Mouse (Mus musculus) hindbrain, postnatal 0 days (tissue): Measurements from ENCODE around the gene Ift43. TPM values are rescaled to one million over a fixed set of nuclear protein-coding genes. Genes with fewer than 3 reads are reported as not detected.

Experiments
- ATAC-seq: fragments of 200-750 bp; cut with Nextera tagmentation; 2 replicates; pipeline ENCODE4 v1.8.0; 2017; ENCODE audit warnings: mild to moderate bottlenecking, moderate TSS enrichment, moderate library complexity
- DNase-seq: peaks from one replicate; pipeline ENCODE4 v3.0.0-alpha.2; 2015; ENCODE audit warnings: low spot score
- H3K27ac ChIP-seq: fragments of 300-500 bp; sonication (generic); 2 replicates; pipeline ENCODE4 v1.5.1; 2014; ENCODE audit warnings: mild to moderate bottlenecking
- H3K27me3 ChIP-seq: fragments of 300-500 bp; sonication (generic); 2 replicates; pipeline ENCODE4 v1.6.1; 2014; ENCODE audit warnings: low read length, mixed read lengths; ENCODE audit not compliant: insufficient read depth
- H3K36me3 ChIP-seq: fragments of 300-500 bp; sonication (generic); 2 replicates; pipeline ENCODE4 v1.6.1; 2014; ENCODE audit warnings: low read length, mixed read lengths; ENCODE audit not compliant: insufficient read depth
- H3K4me1 ChIP-seq: fragments of 300-500 bp; sonication (generic); 2 replicates; pipeline ENCODE4 v1.6.1; 2014; ENCODE audit warnings: antibody characterized with exemption, low read length, mixed read lengths; ENCODE audit not compliant: insufficient read depth
- H3K4me2 ChIP-seq: fragments of 300-500 bp; sonication (generic); 2 replicates; pipeline ENCODE4 v1.6.1; 2014; ENCODE audit warnings: low read depth, mild to moderate bottlenecking, low read length, moderate library complexity, mixed read lengths
- H3K4me3 ChIP-seq: fragments of 300-500 bp; sonication (generic); 2 replicates; pipeline ENCODE4 v1.5.1; 2014; ENCODE audit warnings: low read length
- H3K9ac ChIP-seq: fragments of 300-500 bp; sonication (generic); replicated peaks from 2 replicates; pipeline ENCODE4 v1.6.1; 2014; ENCODE audit warnings: mild to moderate bottlenecking, low read length, moderate library complexity, mixed read lengths
- H3K9me3 ChIP-seq: fragments of 300-500 bp; sonication (generic); 2 replicates; pipeline ENCODE4 v1.6.1; 2016; ENCODE audit warnings: low read length, mixed read lengths
- CTCF ChIP-seq: IDR thresholded peaks from 2 replicates; pipeline ENCODE4 v1.5.1; 2016; ENCODE audit warnings: antibody characterized with exemption, control low read depth, low read depth
- WGBS: fragments of 180-500 bp; shearing (Covaris S2); extraction: QIAGEN DNeasy Blood & Tissue Kit; methylation state at CpG from one replicate; pipeline ENCODE4 v1.1.7; 2014; 5-methylcytosine and 5-hydroxymethylcytosine counted together
- polyA plus RNA-seq: library from polyadenylated mRNA; unstranded; fragments of >200 nt; fragmentation: Nextera tagmentation; extraction: Ambion mirVana; gene quantifications from 2 replicates; pipeline ENCODE4 v1.2.1, GENCODE M21; 2015
- total RNA-seq: library from RNA; depleted of rRNA; stranded (reverse); fragments of >200 nt; gene quantifications from 2 replicates; pipeline ENCODE4 v1.2.3, GENCODE M21; 2014

The Ift43 gene
- total and polyA plus RNA-seq, 2 experiments from 2014 or later, result 22.4 to 39.1 TPM

DNA sequence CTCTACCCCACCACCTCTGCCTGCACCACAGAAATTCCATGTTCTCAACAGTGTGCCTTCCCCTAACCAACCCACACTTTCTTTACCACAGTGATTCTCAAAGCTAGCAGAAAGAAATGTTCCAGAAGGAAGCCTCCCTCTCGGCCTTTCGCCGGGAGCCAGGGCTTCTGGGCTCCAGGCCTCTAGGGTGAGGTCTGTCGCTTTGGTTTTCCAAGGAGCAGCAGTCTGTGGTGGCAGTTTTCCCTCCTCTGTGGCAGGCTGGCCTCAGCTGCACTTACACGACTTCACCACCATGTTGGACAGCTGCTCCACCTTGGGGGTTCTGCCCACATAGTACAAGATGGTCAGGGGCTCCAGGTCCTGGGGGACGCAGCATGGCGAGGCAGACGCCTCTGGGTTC lies 24.8 kb upstream of the Ift43 start:
- Histone ChIP-seq H3K4me1 (no peaks in the 10 kb centered on the region), H3K9ac (no peak overlapping the region), H3K27ac (no peak overlapping the region), H3K4me3 (no peak overlapping the region), H3K36me3 (no peaks in the 10 kb centered on the region), H3K27me3 (no peaks in the 10 kb centered on the region), H3K4me2 (no peak overlapping the region), H3K9me3 (no peaks in the 10 kb centered on the region)
- no peak for TF ChIP-seq CTCF
- DNase-seq, result no peak
- no peak for ATAC-seq
- 79% methylated on average over 8 of the region's 8 CpGs for WGBS

DNA sequence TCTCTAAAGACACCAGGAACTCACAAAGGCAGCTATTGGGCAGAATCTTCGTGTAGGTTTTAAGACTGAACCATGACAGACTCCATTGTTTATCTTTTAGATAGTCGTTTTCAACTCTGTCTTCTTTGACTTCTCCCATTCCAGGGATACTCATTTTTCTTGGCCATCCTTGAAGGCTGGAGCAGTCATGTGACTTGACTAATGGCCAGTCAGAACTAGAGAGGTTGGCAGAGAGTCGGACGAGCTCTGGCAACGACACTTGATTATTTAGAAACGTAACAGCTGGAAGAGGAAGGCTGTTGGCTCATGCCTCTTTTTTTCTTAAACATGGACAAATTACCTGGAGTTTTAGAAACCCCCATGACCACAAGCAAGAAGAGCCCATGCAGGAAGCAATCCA lies 23.0 kb upstream of the Ift43 start:
- DNase-seq, result no peak
- 74% methylated on average over 6 of the region's 6 CpGs for WGBS
- no peak overlapping the region for H3K9ac ChIP-seq
- no peak overlapping the region for H3K27ac ChIP-seq
- H3K9me3 ChIP-seq, result no peaks in the 10 kb centered on the region
- TF ChIP-seq CTCF, result no peak
- no peaks in the 10 kb centered on the region for H3K36me3 ChIP-seq
- no peaks in the 10 kb centered on the region for H3K4me1 ChIP-seq
- H3K4me3 ChIP-seq, result no peak overlapping the region
- no peak for ATAC-seq
- H3K4me2 ChIP-seq, result no peak overlapping the region
- H3K27me3 ChIP-seq, result no peaks in the 10 kb centered on the region

- ATAC-seq (no peak), DNase-seq (no peak)
- no peaks in the 10 kb centered on the region for H3K4me1 ChIP-seq
- no peak overlapping the region for H3K9ac ChIP-seq
- no peak overlapping the region for H3K4me3 ChIP-seq
- TF ChIP-seq CTCF, result no peak
- no peak overlapping the region for H3K4me2 ChIP-seq
- H3K27ac ChIP-seq, result no peak overlapping the region
- H3K27me3 ChIP-seq, result no peaks in the 10 kb centered on the region
- no peaks in the 10 kb centered on the region for H3K36me3 ChIP-seq
- no peaks in the 10 kb centered on the region for H3K9me3 ChIP-seq
These were observed 17.5 kb upstream of the Ift43 start for GRCm38 (mm10) chr12:86064796-86065195.

DNA sequence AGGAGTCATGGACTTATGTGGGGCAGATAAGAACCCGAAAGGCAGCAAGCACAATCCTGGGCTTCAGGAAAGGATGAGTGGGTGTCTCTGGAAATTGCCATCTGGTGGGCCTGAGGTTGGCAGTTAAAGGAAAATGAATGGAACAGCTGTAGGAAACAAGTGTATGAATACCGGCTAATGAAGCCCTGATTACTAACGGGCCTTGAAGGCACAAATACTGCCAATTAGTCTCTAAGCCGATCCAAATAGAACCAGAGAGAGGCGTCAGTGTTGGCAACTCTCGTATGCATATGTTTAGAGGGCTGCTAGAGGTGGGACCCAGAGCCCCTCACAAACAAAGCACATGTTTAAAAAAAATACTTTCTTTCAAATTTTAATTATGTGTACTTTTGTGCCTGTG lies 10.9 kb upstream of the Ift43 start:
- H3K4me3 ChIP-seq, result no peak overlapping the region
- no peak overlapping the region for H3K27ac ChIP-seq
- DNase-seq, result peak; percentile 22
- no peaks in the 10 kb centered on the region for H3K9me3 ChIP-seq
- H3K9ac ChIP-seq, result no peak overlapping the region
- H3K27me3 ChIP-seq, result no peaks in the 10 kb centered on the region
- no peak for ATAC-seq
- TF ChIP-seq CTCF, result no peak
- 39% methylated on average over 6 of the region's 6 CpGs for WGBS
- no peak overlapping the region for H3K4me2 ChIP-seq
- H3K4me1 ChIP-seq, result peaks cover 9% of the 10 kb centered on the region; the same call in 1 of the 2 replicates
- H3K36me3 ChIP-seq, result no peaks in the 10 kb centered on the region

- Histone ChIP-seq H3K4me3 (no peak overlapping the region), H3K4me2 (no peak overlapping the region), H3K27me3 (no peaks in the 10 kb centered on the region), H3K27ac (no peak overlapping the region), H3K36me3 (no peaks in the 10 kb centered on the region), H3K9ac (no peak overlapping the region), H3K4me1 (peaks cover 20% of the 10 kb centered on the region; the same call in 1 of the 2 replicates), H3K9me3 (no peaks in the 10 kb centered on the region)
- ATAC-seq (no peak), DNase-seq (no peak)
- WGBS, result 81% methylated on average over 12 of the region's 12 CpGs
- no peak for TF ChIP-seq CTCF
These were observed 7.7 kb upstream of the Ift43 start for GRCm38 (mm10) chr12:86074681-86075080.

DNA sequence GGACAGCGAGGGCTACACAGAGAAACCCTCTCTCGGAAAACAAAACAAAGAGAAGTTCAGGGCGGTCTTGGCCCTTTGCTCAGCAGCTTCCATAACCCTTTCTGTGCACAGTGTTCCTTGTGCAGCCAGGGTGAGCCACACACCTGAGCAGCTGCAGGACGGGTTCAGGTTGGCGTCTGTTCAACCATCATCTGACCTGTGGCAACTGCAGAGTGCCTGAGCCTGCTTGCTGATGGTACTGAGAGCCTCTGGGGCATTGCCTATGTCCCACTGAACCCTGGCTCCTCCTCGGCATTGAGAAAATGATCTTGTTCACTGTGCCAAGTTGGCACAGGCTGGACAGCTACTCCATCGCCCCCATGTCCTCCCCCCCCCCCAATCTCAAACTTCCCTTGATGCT lies 7.0 kb upstream of the Ift43 start:
- H3K4me3 ChIP-seq, result no peak overlapping the region
- H3K27ac ChIP-seq, result no peak overlapping the region
- no peak for ATAC-seq
- H3K9me3 ChIP-seq, result no peaks in the 10 kb centered on the region
- TF ChIP-seq CTCF, result no peak
- DNase-seq, result no peak
- H3K36me3 ChIP-seq, result no peaks in the 10 kb centered on the region
- no peak overlapping the region for H3K9ac ChIP-seq
- 71% methylated on average over 7 of the region's 7 CpGs for WGBS
- H3K4me1 ChIP-seq, result peaks cover 20% of the 10 kb centered on the region; the same call in 1 of the 2 replicates
- no peaks in the 10 kb centered on the region for H3K27me3 ChIP-seq
- H3K4me2 ChIP-seq, result no peak overlapping the region

- Histone ChIP-seq H3K9ac (0 out of 2 replicates have a peak overlapping the region, but pooled peaks have one; percentile 3), H3K27ac (no peak overlapping the region), H3K4me2 (peak overlapping the region; percentile 97), H3K27me3 (no peaks in the 10 kb centered on the region), H3K4me3 (peak overlapping the region; percentile 13; the same call in 1 of the 2 replicates), H3K36me3 (no peaks in the 10 kb centered on the region), H3K9me3 (no peaks in the 10 kb centered on the region), H3K4me1 (peaks cover 20% of the 10 kb centered on the region; the same call in 1 of the 2 replicates)
- peak; percentile 58 for TF ChIP-seq CTCF
- ATAC-seq (no peak), DNase-seq (peak; percentile 45)
- WGBS, result 8% methylated on average over 13 of the region's 13 CpGs
These were observed 5.9 kb upstream of the Ift43 start for GRCm38 (mm10) chr12:86076321-86076901.
